Mouse (Mus musculus) telencephalon, adult 2 months (tissue): ENCODE results near the gene Csrnp3.

ENCODE experiments used
- DNase-seq: peaks from one replicate; pipeline ENCODE4 v3.0.0-alpha.2; 2011; ENCODE audit warnings: low read depth, low spot score

The Csrnp3 gene

GRCm38 (mm10) chr2:66019235-66019634 is 173.7 kb downstream of the Csrnp3 start:
- DNase-seq, result no peak

GRCm38 (mm10) chr2:66023419-66023818 is 177.9 kb downstream of the Csrnp3 start:
- peak; percentile 71 for DNase-seq

- DNase-seq, result no peak
Observed at GRCm38 (mm10) chr2:66024837-66025236, 179.3 kb downstream of the Csrnp3 start.

- DNase-seq, result no peak
Observed at GRCm38 (mm10) chr2:66028812-66029211, 183.2 kb downstream of the Csrnp3 start.

GRCm38 (mm10) chr2:66034907-66035679 is 189.5 kb downstream of the Csrnp3 start:
- no peak for DNase-seq

- no peak for DNase-seq
Observed at GRCm38 (mm10) chr2:66040611-66041010, 195.0 kb downstream of the Csrnp3 start.

- DNase-seq, result no peak
Observed at GRCm38 (mm10) chr2:66041203-66041916, 195.8 kb downstream of the Csrnp3 start.

GRCm38 (mm10) chr2:66041917-66042419 is 196.4 kb downstream of the Csrnp3 start:
- DNase-seq, result peak; percentile 83

- DNase-seq, result no peak
Observed at GRCm38 (mm10) chr2:66043441-66044404, 198.2 kb downstream of the Csrnp3 start.

- no peak for DNase-seq
Observed at GRCm38 (mm10) chr2:66044405-66045089, 199.0 kb downstream of the Csrnp3 start.

GRCm38 (mm10) chr2:66063291-66063690 is 217.7 kb downstream of the Csrnp3 start:
- no peak for DNase-seq

- no peak for DNase-seq
Observed at GRCm38 (mm10) chr2:66069454-66069853, 223.9 kb downstream of the Csrnp3 start.

- DNase-seq, result no peak
Observed at GRCm38 (mm10) chr2:66080731-66081130, 235.2 kb downstream of the Csrnp3 start.
